Mouse (Mus musculus): Measurements from ENCODE around the gene Nfe2l1. TPM values are rescaled to one million over a fixed set of nuclear protein-coding genes. Genes with fewer than 3 reads are reported as not detected.
"Not testable (repeated sequence)": the region's sequence is repeated elsewhere in the genome, so short reads cannot be mapped to it uniquely, and the experiment has no call there.

The Nfe2l1 gene
- total RNA-seq, 1 experiment from 2014 or later: 53.8 TPM

GRCm38 (mm10) chr11:96823880-96824782, 5.6 kb downstream of the Nfe2l1 start:
- ATAC-seq (ENCODE audit: extremely low read depth, insufficient number of reproducible peaks, low FRiP score, poor library complexity, severe bottlenecking): peak; percentile 92

- no peak for ATAC-seq (ENCODE audit: extremely low read depth, insufficient number of reproducible peaks, low FRiP score, poor library complexity, severe bottlenecking)
Observed at GRCm38 (mm10) chr11:96823471-96823837, 6.3 kb downstream of the Nfe2l1 start.

- peak; percentile 47 for ATAC-seq (ENCODE audit: extremely low read depth, insufficient number of reproducible peaks, low FRiP score, poor library complexity, severe bottlenecking)
Observed at GRCm38 (mm10) chr11:96822675-96823470, 6.9 kb downstream of the Nfe2l1 start.

GRCm38 (mm10) chr11:96821956-96822355, 7.8 kb downstream of the Nfe2l1 start:
- ATAC-seq (ENCODE audit: extremely low read depth, insufficient number of reproducible peaks, low FRiP score, poor library complexity, severe bottlenecking): no peak

- ATAC-seq (ENCODE audit: extremely low read depth, insufficient number of reproducible peaks, low FRiP score, poor library complexity, severe bottlenecking): no peak
Observed at GRCm38 (mm10) chr11:96818128-96818710, 11.5 kb downstream of the Nfe2l1 start.

GRCm38 (mm10) chr11:96816979-96817378, 12.8 kb downstream of the Nfe2l1 start:
- ATAC-seq (ENCODE audit: extremely low read depth, insufficient number of reproducible peaks, low FRiP score, poor library complexity, severe bottlenecking): no peak

- no peak for ATAC-seq (ENCODE audit: extremely low read depth, insufficient number of reproducible peaks, low FRiP score, poor library complexity, severe bottlenecking)
Observed at GRCm38 (mm10) chr11:96816494-96816893, 13.3 kb downstream of the Nfe2l1 start.

GRCm38 (mm10) chr11:96815895-96816294, 13.9 kb downstream of the Nfe2l1 start:
- ATAC-seq (ENCODE audit: extremely low read depth, insufficient number of reproducible peaks, low FRiP score, poor library complexity, severe bottlenecking): no peak

GRCm38 (mm10) chr11:96814443-96814842, 15.3 kb downstream of the Nfe2l1 start:
- no peak for ATAC-seq (ENCODE audit: extremely low read depth, insufficient number of reproducible peaks, low FRiP score, poor library complexity, severe bottlenecking)

- no peak for ATAC-seq (ENCODE audit: extremely low read depth, insufficient number of reproducible peaks, low FRiP score, poor library complexity, severe bottlenecking)
Observed at GRCm38 (mm10) chr11:96813920-96814319, 15.8 kb downstream of the Nfe2l1 start.

GRCm38 (mm10) chr11:96813455-96813854, 16.3 kb downstream of the Nfe2l1 start:
- no peak for ATAC-seq (ENCODE audit: extremely low read depth, insufficient number of reproducible peaks, low FRiP score, poor library complexity, severe bottlenecking)

- not testable (repeated sequence) for ATAC-seq (ENCODE audit: extremely low read depth, insufficient number of reproducible peaks, low FRiP score, poor library complexity, severe bottlenecking)
Observed at GRCm38 (mm10) chr11:96811188-96811587, 18.6 kb downstream of the Nfe2l1 start.

- no peak for ATAC-seq (ENCODE audit: extremely low read depth, insufficient number of reproducible peaks, low FRiP score, poor library complexity, severe bottlenecking)
Observed at GRCm38 (mm10) chr11:96809562-96810235, 20.1 kb downstream of the Nfe2l1 start.

GRCm38 (mm10) chr11:96808066-96808465, 21.7 kb downstream of the Nfe2l1 start:
- ATAC-seq (ENCODE audit: extremely low read depth, insufficient number of reproducible peaks, low FRiP score, poor library complexity, severe bottlenecking): no peak

- no peak for ATAC-seq (ENCODE audit: extremely low read depth, insufficient number of reproducible peaks, low FRiP score, poor library complexity, severe bottlenecking)
Observed at GRCm38 (mm10) chr11:96805606-96806005, 24.2 kb downstream of the Nfe2l1 start.

GRCm38 (mm10) chr11:96799511-96799910, 30.3 kb downstream of the Nfe2l1 start:
- no peak for ATAC-seq (ENCODE audit: extremely low read depth, insufficient number of reproducible peaks, low FRiP score, poor library complexity, severe bottlenecking)

- 0 out of 2 replicates have a peak, but pooled peaks have one; percentile 16 for ATAC-seq (ENCODE audit: extremely low read depth, insufficient number of reproducible peaks, low FRiP score, poor library complexity, severe bottlenecking)
Observed at GRCm38 (mm10) chr11:96796586-96796985, 33.2 kb downstream of the Nfe2l1 start.

- no peak for ATAC-seq (ENCODE audit: extremely low read depth, insufficient number of reproducible peaks, low FRiP score, poor library complexity, severe bottlenecking)
Observed at GRCm38 (mm10) chr11:96796081-96796480, 33.7 kb downstream of the Nfe2l1 start.

GRCm38 (mm10) chr11:96795491-96795890, 34.3 kb downstream of the Nfe2l1 start:
- ATAC-seq (ENCODE audit: extremely low read depth, insufficient number of reproducible peaks, low FRiP score, poor library complexity, severe bottlenecking): no peak
